Mouse (Mus musculus) adrenal gland, adult 2 months (tissue): ENCODE results near the gene Kcna7. TPM values are rescaled to one million over a fixed set of nuclear protein-coding genes. Genes with fewer than 3 reads are reported as not detected.

Source experiments
- DNase-seq: peaks from one replicate; pipeline ENCODE4 v3.0.0; 2021
- microRNA-seq, 2 experiments: library from miRNA; unstranded; fragments of <30 nt; microRNA quantifications; one replicate each; pipeline ENCODE4 v1.2.0; 2021
- polyA plus RNA-seq: library from polyadenylated mRNA; depleted of rRNA; stranded (reverse); fragments of >200 nt; gene quantifications from 2 replicates; pipeline ENCODE4 v1.2.3, GENCODE M21; 2012; rRNA removed
- total RNA-seq, 2 experiments: library from RNA; stranded (reverse); gene quantifications; 2 replicates each; pipeline ENCODE4 v1.2.3; 2021

The Kcna7 gene
- total and polyA plus RNA-seq, 3 experiments = not detected

DNA sequence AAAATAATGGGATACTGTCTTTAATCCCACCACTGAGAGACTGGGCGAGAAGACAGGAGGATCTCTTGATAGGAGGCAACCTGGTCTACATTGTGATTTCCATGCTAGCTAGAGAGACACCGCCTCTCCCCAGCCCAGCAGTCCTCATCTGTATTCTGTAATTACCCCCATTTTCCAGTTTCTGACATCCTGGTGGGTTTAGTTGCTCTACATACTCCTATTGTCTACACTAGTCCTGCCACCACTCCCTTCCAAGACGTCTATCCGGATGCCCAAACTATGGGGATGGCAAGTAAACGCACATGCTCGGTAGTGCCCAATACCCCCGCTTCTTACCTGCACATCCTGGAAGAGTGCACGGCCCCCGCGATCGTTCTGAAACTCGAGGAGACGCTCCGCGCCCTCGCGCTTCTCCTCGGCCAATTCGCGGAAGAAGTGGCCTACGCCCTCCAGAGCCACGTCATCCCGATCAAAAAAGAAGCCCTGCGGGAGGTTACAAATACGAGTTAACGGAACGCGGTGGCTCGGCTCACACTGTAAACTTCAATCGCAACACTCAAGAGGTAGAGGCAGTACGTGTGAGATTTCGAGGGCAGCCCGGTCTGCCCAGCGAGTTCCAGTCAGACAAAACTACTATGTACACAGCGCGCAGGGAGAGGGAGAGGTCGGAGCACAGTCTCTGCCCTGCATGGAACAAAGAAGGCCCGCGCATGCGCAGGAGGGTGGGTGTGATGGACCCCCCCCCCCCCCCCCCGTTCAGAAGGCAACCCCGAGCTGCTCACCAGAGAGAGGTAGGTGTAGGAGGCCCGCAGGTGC is 53.5 kb downstream of the Kcna7 start:
- peak; percentile 84 for DNase-seq

Small RNA genes within 50 kb of the gene (microRNA-seq; reads per million reads assigned to microRNA genes)
- gene Gm22133 = 0.83 to 1.8 reads per million in 2 experiments

Other genes with a start within 250 kb of the Kcna7 start
Only the 30 nearest of the 33 such genes appear.
- gene Pth2, start 224.7 kb upstream of the Kcna7 start, total RNA-seq = not detected
- not detected in 2 replicates for gene Pth2, start 224.7 kb upstream of the Kcna7 start, polyA plus RNA-seq
- under 1 TPM in 1 of 2 experiments, not detected in 1; 0.14 TPM for gene Ccdc155, start 200.8 kb upstream of the Kcna7 start, total RNA-seq
- 0.30 TPM in 2 replicates for gene Ccdc155, start 200.8 kb upstream of the Kcna7 start, polyA plus RNA-seq
- not detected for gene Dkkl1, start 193.5 kb upstream of the Kcna7 start, total RNA-seq
- gene Dkkl1, start 193.5 kb upstream of the Kcna7 start, polyA plus RNA-seq = not detected in 2 replicates
- gene Tead2, start 189.9 kb upstream of the Kcna7 start, total RNA-seq = 1 to 10 TPM; 8.3 to 9.2 TPM
- gene Tead2, start 189.9 kb upstream of the Kcna7 start, polyA plus RNA-seq = 12.4 and 12.6 TPM in 2 replicates
- gene Cd37, start 166.5 kb upstream of the Kcna7 start, total RNA-seq = 1 to 10 TPM; 2.9 to 5.2 TPM
- gene Cd37, start 166.5 kb upstream of the Kcna7 start, polyA plus RNA-seq = 10.9 and 14.3 TPM in 2 replicates
- gene Slc6a16, start 164.6 kb upstream of the Kcna7 start, total RNA-seq = not detected
- gene Slc6a16, start 164.6 kb upstream of the Kcna7 start, polyA plus RNA-seq = 0.04 TPM in 1 of 2 replicates, not detected in the other
- not detected for gene Slc6a21, start 128.1 kb upstream of the Kcna7 start, total RNA-seq
- gene Slc6a21, start 128.1 kb upstream of the Kcna7 start, polyA plus RNA-seq = not detected in 2 replicates
- 1 to 10 TPM; 5.2 to 9.4 TPM for gene Trpm4, start 71.9 kb upstream of the Kcna7 start, total RNA-seq
- 8.8 and 11.2 TPM in 2 replicates for gene Trpm4, start 71.9 kb upstream of the Kcna7 start, polyA plus RNA-seq
- gene Hrc, start 70.4 kb upstream of the Kcna7 start, total RNA-seq = under 1 TPM in 1 of 2 experiments, not detected in 1; 0.23 TPM
- gene Hrc, start 70.4 kb upstream of the Kcna7 start, polyA plus RNA-seq = 0.18 TPM in 1 of 2 replicates, not detected in the other
- gene Ppfia3, start 38.6 kb upstream of the Kcna7 start, total RNA-seq = 1 to 10 TPM; 1.1 to 2.8 TPM
- 4.3 and 4.7 TPM in 2 replicates for gene Ppfia3, start 38.6 kb upstream of the Kcna7 start, polyA plus RNA-seq
- gene Lin7b, start 35.1 kb upstream of the Kcna7 start, total RNA-seq = 1 to 10 TPM; 2.4 to 3.8 TPM
- gene Lin7b, start 35.1 kb upstream of the Kcna7 start, polyA plus RNA-seq = 5.7 and 10.3 TPM in 2 replicates
- 100 to 1,000 TPM; 219 to 278 TPM for gene Snrnp70, start 9.9 kb upstream of the Kcna7 start, total RNA-seq
- 230 and 236 TPM in 2 replicates for gene Snrnp70, start 9.9 kb upstream of the Kcna7 start, polyA plus RNA-seq
- not detected for gene Ntf5, start 8.0 kb downstream of the Kcna7 start, total RNA-seq
- not detected in 2 replicates for gene Ntf5, start 8.0 kb downstream of the Kcna7 start, polyA plus RNA-seq
- not detected for gene Lhb, start 15.2 kb downstream of the Kcna7 start, total RNA-seq
- gene Lhb, start 15.2 kb downstream of the Kcna7 start, polyA plus RNA-seq = not detected in 2 replicates
- 10 to 100 TPM; 46.4 to 57.6 TPM for gene Gys1, start 29.2 kb downstream of the Kcna7 start, total RNA-seq
- gene Gys1, start 29.2 kb downstream of the Kcna7 start, polyA plus RNA-seq = 64.0 and 82.1 TPM in 2 replicates
- gene Ruvbl2, start 32.4 kb downstream of the Kcna7 start, total RNA-seq = 10 to 100 TPM; 38.2 to 52.3 TPM
- 70.2 and 89.3 TPM in 2 replicates for gene Ruvbl2, start 32.4 kb downstream of the Kcna7 start, polyA plus RNA-seq
- gene Ftl1, start 54.2 kb downstream of the Kcna7 start, total RNA-seq = 1,000 to 10,000 TPM; 1,338 to 1,480 TPM
- 7,024 and 7,397 TPM in 2 replicates for gene Ftl1, start 54.2 kb downstream of the Kcna7 start, polyA plus RNA-seq
- gene Bax, start 61.2 kb downstream of the Kcna7 start, total RNA-seq = 10 to 100 TPM; 52.5 to 60.6 TPM
- gene Bax, start 61.2 kb downstream of the Kcna7 start, polyA plus RNA-seq = 148 and 158 TPM in 2 replicates
- under 1 TPM; 0.41 to 0.75 TPM for gene Tulp2, start 76.2 kb downstream of the Kcna7 start, total RNA-seq
- gene Tulp2, start 76.2 kb downstream of the Kcna7 start, polyA plus RNA-seq = 0.44 and 0.64 TPM in 2 replicates
- gene Gm45808, start 81.2 kb downstream of the Kcna7 start, total RNA-seq = 10 to 100 TPM in 1 of 2 experiments, 1 to 10 TPM in 1; 2.2 to 33.5 TPM
- 0.45 TPM in 1 of 2 replicates, not detected in the other for gene Gm45808, start 81.2 kb downstream of the Kcna7 start, polyA plus RNA-seq
- gene Dhdh, start 83.2 kb downstream of the Kcna7 start, total RNA-seq = 10 to 100 TPM; 55.4 to 71.1 TPM
- gene Dhdh, start 83.2 kb downstream of the Kcna7 start, polyA plus RNA-seq = 17.6 and 21.4 TPM in 2 replicates
- gene Nucb1, start 104.8 kb downstream of the Kcna7 start, total RNA-seq = 100 to 1,000 TPM; 280 to 286 TPM
- 594 and 643 TPM in 2 replicates for gene Nucb1, start 104.8 kb downstream of the Kcna7 start, polyA plus RNA-seq
- gene Ppp1r15a, start 120.6 kb downstream of the Kcna7 start, total RNA-seq = 10 to 100 TPM; 49.0 to 57.8 TPM
- 49.5 and 49.7 TPM in 2 replicates for gene Ppp1r15a, start 120.6 kb downstream of the Kcna7 start, polyA plus RNA-seq
- gene Plekha4, start 120.7 kb downstream of the Kcna7 start, total RNA-seq = 1 to 10 TPM; 3.0 to 5.9 TPM
- 9.8 and 15.6 TPM in 2 replicates for gene Plekha4, start 120.7 kb downstream of the Kcna7 start, polyA plus RNA-seq
- gene Hsd17b14, start 149.2 kb downstream of the Kcna7 start, total RNA-seq = 1 to 10 TPM; 2.3 TPM
- 1.5 and 2.3 TPM in 2 replicates for gene Hsd17b14, start 149.2 kb downstream of the Kcna7 start, polyA plus RNA-seq
- gene Bcat2, start 164.5 kb downstream of the Kcna7 start, total RNA-seq = 100 to 1,000 TPM; 213 to 292 TPM
- 166 and 170 TPM in 2 replicates for gene Bcat2, start 164.5 kb downstream of the Kcna7 start, polyA plus RNA-seq
- not detected for gene Fgf21, start 209.8 kb downstream of the Kcna7 start, total RNA-seq
- gene Fgf21, start 209.8 kb downstream of the Kcna7 start, polyA plus RNA-seq = 0.15 and 0.16 TPM in 2 replicates
- not detected for gene Fut1, start 211.6 kb downstream of the Kcna7 start, total RNA-seq
- gene Fut1, start 211.6 kb downstream of the Kcna7 start, polyA plus RNA-seq = not detected in 2 replicates
- under 1 TPM; 0.28 to 0.29 TPM for gene Izumo1, start 216.2 kb downstream of the Kcna7 start, total RNA-seq
- 0.65 and 0.89 TPM in 2 replicates for gene Izumo1, start 216.2 kb downstream of the Kcna7 start, polyA plus RNA-seq
- 10 to 100 TPM; 13.5 to 20.6 TPM for gene Rasip1, start 221.8 kb downstream of the Kcna7 start, total RNA-seq
- gene Rasip1, start 221.8 kb downstream of the Kcna7 start, polyA plus RNA-seq = 42.9 and 56.4 TPM in 2 replicates